Mouse (Mus musculus) cerebellum, postnatal 25 days (tissue): ENCODE results near the gene Tmem50b.

Experiments
- DNase-seq, 2 experiments: peaks; one replicate each; pipeline ENCODE4 v3.0.0; 2021; ENCODE audit warnings: mixed read lengths in 2 of 2

The Tmem50b gene

GRCm38 (mm10) chr16:91609501-91610245 is 12.1 kb upstream of the Tmem50b start:
- DNase-seq: no peak

GRCm38 (mm10) chr16:91606958-91607357 is 9.4 kb upstream of the Tmem50b start:
- no peak for DNase-seq

GRCm38 (mm10) chr16:91605156-91605555 is 7.6 kb upstream of the Tmem50b start:
- no peak for DNase-seq

GRCm38 (mm10) chr16:91601693-91602092 is 4.1 kb upstream of the Tmem50b start:
- no peak for DNase-seq

GRCm38 (mm10) chr16:91601081-91601480 is 3.5 kb upstream of the Tmem50b start:
- no peak for DNase-seq

GRCm38 (mm10) chr16:91599242-91599641 is 1.6 kb upstream of the Tmem50b start:
- no peak for DNase-seq

GRCm38 (mm10) chr16:91596779-91597671 is 575 bp downstream of the Tmem50b start:
- peak in 1 of 2 experiments; percentile 53 for DNase-seq

GRCm38 (mm10) chr16:91596397-91596778 is 1.2 kb downstream of the Tmem50b start:
- DNase-seq: no peak

- DNase-seq: peak; percentile 81 to 89
Measured at GRCm38 (mm10) chr16:91595076-91595475, 2.5 kb downstream of the Tmem50b start.

GRCm38 (mm10) chr16:91593262-91593661 is 4.3 kb downstream of the Tmem50b start:
- no peak for DNase-seq

- no peak for DNase-seq
Measured at GRCm38 (mm10) chr16:91592162-91592561, 5.4 kb downstream of the Tmem50b start.

GRCm38 (mm10) chr16:91588703-91589102 is 8.9 kb downstream of the Tmem50b start:
- no peak for DNase-seq

GRCm38 (mm10) chr16:91587730-91588453 is 9.7 kb downstream of the Tmem50b start:
- DNase-seq: no peak

GRCm38 (mm10) chr16:91586244-91586643 is 11.4 kb downstream of the Tmem50b start:
- DNase-seq: no peak

GRCm38 (mm10) chr16:91585617-91586016 is 12.0 kb downstream of the Tmem50b start:
- no peak for DNase-seq

GRCm38 (mm10) chr16:91582307-91582706 is 15.3 kb downstream of the Tmem50b start:
- DNase-seq: peak in 1 of 2 experiments; percentile 58

GRCm38 (mm10) chr16:91578980-91579720 is 18.4 kb downstream of the Tmem50b start:
- DNase-seq: peak in 1 of 2 experiments; percentile 46

GRCm38 (mm10) chr16:91575151-91575550 is 22.4 kb downstream of the Tmem50b start:
- DNase-seq: no peak

GRCm38 (mm10) chr16:91571105-91571504 is 26.5 kb downstream of the Tmem50b start:
- DNase-seq: no peak

- no peak for DNase-seq
Measured at GRCm38 (mm10) chr16:91568960-91569359, 28.6 kb downstream of the Tmem50b start.

- DNase-seq: no peak
Measured at GRCm38 (mm10) chr16:91566002-91566401, 31.6 kb downstream of the Tmem50b start.

- no peak for DNase-seq
Measured at GRCm38 (mm10) chr16:91565292-91565951, 32.2 kb downstream of the Tmem50b start.
